Mouse (Mus musculus) induced T-regulatory cell, adult 2 months (primary cell): ENCODE measurements around the gene Bcl9l.

ENCODE experiments used
- DNase-seq: peaks from one replicate; pipeline ENCODE4 v3.0.0-alpha.2; 2012; ENCODE audit warnings: low read depth

The Bcl9l gene

DNA sequence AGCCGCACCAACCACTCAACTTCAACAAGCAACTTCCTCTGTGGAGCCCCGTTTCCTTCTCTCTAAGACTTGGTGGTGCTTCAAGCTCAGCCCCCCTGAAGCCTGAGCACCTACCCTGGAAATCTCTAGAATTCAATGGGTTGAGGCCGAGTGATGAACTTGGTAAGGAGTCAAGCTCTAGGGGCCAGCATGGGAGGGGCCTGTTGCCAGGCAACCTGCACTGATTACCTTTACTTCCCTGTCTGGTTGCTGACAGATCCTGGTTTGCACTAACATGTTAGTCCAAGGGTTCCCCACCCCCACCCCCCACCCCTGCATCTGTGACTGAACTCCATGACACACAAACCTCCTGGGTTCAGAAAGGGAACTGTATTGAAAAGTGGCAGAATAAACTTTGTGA lies 62.4 kb downstream of the Bcl9l start:
- DNase-seq: no peak

- DNase-seq: peak; percentile 64
Measured at GRCm38 (mm10) chr9:44548412-44549152, 66.0 kb downstream of the Bcl9l start.

DNA sequence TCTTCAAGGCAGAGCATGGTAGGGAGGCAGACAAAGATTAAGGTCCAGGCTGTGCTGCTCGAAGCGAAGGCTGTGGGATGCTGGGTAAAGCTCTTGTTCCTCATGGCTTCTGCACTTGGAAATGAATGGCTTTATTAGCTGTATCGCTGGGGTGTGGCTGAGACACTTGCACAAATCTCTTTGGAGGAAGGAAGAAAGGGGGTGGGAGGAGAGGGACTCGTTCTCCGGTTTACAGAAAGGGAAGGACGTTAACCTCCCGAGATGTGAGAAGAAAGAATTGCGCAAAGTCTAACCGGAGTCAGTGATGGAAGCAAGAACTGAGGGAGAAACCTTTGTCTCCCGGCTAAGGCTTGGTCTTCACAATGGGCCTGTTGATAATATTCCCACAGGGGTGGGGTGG lies 68.5 kb downstream of the Bcl9l start:
- no peak for DNase-seq

DNA sequence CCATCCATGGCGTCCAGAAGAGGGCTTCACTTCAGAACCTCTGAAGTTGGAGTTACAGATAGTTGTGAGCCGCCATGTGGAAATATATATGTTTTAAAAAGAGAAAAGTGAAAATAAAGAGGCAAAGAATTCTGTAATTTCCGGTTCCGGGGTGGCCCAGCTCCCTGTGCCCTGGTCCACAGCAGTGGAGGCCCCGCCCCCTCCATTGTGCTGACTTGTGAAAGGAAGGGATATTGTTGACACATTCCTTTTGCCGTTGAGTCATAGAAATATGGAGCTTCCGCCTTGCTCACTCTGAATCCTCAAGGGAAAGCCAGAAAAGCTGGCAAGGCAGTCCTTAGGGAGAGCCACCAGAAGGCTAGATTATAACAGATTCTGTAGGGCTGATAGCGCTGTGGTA lies 69.5 kb downstream of the Bcl9l start:
- DNase-seq: no peak
